Mouse (Mus musculus): ENCODE data around the gene Zfp618.

Gene Zfp618

DNA sequence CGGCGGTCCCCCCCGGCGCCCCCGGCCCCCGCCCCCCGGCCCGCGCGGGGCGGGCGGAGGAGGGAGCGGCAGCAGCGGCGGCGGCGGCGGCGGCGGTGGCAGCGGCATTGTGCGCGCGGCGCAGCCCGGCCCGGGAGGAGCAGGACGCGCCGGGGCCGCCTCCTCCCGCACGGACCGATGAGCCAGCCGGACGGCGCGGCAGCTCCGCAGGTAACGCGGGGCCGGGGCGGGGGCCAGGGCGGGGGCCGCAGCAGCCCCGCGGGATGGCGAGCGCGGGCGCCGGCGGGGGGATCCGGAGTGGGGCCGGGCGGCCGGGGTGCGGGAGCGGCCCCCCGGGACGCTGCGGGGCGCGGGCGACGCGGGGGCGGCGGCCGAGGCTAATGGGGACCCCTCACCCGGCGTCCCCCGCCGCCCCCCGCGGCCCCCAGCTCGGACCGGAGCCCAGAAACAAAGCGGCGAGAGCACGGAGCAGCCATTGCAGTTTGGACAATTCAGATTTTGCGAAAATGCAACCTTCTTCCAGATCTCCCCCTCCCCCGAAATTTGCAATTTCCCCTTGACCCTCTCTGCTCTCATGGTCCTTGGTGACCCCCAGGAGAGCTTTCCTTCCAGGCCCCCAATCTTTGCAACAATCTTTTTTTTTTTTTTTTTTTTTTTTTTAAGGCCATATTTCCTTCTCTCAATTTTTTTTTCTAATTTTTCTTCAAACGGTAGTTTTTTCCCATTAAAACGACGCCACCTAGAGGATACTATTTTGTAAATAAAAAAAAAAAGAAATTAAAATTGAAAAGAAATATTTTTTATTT, at the start of gene Zfp618:
Zfp618 (plus strand) TSS at position 77 of the 806 bp plus-strand sequence.
- peak; percentile 45; the same call in 1 of the 2 replicates for ATAC-seq (ENCODE audit: low TSS enrichment)

DNA sequence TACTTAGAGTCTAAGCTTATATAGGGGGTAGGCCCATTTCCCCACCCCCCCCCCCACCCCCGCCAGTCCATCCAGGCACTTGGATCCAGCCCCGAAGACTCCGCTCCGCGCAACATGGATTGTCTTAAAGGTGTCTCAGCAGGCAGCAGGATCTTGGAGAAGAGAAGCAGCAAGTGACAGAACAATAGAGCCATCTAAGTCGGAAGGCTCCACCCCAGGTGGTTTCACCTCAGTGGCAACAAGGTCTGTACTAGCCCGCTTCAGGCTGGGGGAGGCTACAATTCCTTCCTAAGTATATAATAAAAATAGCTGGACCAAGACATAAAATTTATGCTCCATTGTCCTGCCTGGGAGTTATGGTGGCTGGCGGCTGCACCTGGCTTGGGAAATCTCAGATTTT, 48.3 kb upstream of the Zfp618 start:
- ATAC-seq (ENCODE audit: low TSS enrichment): no peak

DNA sequence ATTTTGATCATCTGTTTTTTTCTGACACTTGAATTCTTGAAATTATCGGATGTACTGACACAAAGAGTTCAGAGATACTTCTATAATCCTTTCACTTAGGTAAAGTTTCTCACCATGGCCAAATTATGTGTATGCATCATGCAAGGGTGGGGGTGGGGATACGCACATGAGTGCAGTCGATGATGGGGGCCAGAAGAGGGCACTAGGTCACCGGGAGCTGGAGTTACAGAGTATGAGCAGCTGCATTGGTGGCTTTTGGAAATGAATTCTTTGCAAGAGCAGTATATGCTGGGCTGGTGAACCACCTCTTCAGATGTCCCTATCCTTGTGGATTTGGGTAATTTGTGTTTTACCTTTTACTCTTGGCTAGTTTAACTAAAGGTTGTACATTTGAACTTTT, 31.6 kb upstream of the Zfp618 start:
- no peak for ATAC-seq (ENCODE audit: low TSS enrichment)

DNA sequence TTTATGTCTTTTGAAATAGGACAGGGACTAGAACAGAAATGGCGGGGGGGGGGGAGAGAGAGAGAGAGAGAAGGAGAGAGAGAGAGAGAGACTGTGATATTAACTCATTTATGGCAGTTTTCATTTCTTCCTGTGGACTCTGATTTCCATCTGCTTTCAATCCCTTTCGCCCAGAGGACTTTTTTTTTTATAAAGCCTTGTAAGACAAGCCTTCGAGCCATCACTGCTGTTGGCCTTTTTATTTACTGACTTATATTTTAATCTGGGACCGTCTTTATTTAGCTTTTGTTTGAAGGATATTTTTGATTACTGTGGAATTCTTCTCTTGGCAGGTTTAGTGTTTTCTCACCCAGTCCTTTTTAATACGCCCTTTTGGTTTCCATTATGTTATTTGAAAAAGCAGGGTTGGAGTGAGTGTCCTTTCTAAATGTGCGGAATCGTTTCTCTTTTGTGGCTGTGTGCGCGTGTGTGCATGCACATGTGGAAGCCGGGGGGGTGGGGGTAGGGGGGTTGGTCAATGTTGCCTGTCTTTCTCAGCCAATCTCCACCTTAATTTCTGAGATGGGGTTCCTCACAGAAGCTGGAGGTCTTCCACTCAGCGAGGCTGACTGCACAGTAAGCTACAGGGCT, 29.7 kb upstream of the Zfp618 start:
- no peak for ATAC-seq (ENCODE audit: low TSS enrichment)

DNA sequence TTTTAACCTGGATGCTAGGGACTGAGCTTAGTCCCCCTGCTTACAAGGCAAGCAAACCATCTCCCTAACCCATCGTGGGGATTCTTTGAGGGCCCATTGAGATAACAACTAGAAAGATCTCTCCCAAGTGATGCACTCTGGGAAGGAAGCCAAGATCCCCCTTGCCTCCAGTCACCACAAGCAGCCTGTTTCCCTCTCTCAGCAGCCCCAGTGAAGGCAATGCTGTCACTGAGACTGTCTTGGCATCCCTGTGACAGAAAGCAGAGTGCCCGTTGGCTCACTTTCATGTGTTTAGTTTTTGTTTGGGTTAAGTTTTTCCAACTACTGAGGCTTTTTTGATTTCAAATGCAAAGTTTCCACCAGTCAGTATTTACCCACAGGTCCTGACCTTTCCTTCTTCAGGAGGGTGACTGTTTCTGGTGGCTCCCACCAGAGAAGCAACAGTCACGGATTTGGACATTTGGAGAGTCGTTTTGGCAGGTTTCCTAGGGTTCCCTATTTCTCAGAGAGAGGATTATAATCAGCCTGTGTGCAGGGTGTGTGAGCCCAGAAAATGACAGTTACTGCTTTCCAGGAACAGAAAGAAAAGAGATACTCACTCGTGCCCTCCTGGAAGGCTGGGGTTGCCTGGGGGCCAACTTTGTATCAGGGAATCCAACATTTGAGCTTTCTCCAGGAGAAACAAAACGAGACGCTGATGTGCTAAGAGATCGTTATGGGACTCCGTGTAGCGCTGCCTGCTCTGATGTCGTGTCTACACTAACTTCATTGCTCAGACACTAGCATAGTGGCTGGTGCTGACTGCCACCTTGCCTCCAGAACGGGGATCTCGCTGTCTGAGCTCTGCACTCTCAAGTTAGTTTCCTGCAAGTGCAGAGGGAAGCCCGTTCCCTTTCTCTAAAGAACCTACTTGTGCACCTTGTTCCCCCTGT, 23.1 kb upstream of the Zfp618 start:
- peak; percentile 86 for ATAC-seq (ENCODE audit: low TSS enrichment)

DNA sequence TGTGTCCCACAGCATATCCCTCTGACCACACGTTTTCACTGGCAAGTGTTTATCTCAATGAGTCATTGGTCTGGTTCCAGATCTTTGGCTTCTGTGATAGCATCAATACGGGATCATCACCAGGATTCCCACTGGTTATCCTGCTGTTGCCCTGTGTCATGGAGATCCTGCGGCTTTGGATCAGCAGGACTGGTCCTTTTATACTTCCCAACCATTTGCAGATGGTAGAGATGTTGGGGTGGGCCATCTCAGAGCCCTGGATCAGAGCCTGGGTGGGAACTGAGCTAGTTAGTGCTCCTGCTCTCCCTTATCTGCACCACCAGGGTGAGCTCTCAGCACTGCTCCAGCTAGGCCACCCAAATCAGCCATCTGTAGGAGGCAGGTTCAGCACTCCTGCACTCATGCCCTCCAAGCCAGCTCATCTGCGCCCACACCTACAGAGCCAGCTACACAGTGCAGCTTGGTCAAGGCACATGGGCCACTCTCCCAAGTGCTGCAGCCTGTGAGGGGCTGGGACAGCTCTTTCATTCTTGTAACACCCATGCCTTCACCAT, 21.0 kb upstream of the Zfp618 start:
- ATAC-seq (ENCODE audit: low TSS enrichment): peak; percentile 80

DNA sequence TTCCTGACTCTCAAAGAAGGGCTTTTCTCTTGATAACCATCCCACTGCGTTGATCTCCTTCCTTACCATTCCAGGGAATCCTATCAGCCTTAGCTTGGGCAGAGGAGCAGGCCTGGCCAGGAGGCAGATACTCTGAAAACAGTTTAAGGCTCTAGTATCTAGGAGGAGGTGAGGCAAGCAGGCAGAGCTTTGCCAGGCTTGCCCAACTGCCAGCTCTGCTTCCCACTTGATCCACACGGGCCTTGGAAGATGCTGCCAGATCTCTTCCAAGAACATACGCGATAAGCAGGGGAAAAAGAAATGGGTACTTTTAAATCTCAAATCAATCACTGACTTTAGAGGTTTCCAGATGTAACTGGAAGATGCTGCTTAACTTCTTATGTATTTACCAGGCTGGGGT, 1.6 kb upstream of the Zfp618 start:
- peak; percentile 98 for ATAC-seq (ENCODE audit: low TSS enrichment)

DNA sequence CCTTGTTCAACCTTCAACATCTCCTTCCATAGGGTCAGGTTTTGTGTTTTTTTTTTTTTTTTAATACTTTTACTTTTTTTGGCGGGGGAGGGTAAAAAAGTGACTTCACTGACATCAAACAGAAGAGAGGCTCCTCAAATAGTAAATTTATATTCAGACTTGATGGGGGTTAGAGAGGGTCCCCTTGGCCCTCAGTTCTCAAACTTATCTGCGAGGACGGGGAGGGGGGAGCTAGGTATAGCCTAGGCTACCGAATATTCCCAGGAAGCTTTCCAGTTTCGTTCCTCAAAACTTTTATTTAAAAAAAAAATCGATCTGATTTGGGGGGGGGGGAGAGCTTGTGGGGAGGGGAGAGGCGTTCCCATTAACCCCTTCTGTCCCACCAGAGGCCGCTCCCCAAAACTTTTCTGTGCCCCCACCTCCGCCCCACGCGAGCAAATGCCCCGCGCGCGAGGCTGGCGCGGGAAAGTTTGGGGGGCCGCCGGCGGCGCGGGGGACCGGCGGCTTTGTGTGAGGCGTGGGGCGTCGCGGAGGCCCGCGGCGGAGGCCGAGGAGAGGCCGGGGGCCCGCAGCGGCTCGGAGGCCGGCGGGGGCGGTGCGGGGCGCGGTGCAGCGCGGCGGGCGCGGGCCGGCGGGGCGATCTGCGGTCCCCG, 403 bp upstream of the Zfp618 start:
- no peak for ATAC-seq (ENCODE audit: low TSS enrichment)

DNA sequence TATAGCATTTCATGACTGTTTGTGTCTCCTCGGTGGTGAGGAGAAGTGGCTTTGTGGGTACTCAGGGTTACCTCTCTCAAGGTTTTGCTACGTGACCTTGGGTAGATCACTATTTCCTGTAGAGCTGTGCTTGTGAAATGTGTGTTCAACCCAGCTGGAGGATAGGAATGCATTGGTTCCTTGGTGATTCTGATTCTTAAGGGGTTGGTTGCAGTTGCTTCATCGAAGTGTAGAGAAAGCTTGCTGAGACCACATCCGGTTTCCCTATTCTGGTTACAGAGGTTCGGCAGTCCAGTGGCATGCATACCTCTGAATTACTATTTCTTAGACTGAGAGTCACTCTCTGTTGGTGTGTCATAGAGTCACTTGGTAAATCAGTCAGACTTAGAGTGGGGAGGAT, 4.2 kb downstream of the Zfp618 start:
- no peak for ATAC-seq (ENCODE audit: low TSS enrichment)

DNA sequence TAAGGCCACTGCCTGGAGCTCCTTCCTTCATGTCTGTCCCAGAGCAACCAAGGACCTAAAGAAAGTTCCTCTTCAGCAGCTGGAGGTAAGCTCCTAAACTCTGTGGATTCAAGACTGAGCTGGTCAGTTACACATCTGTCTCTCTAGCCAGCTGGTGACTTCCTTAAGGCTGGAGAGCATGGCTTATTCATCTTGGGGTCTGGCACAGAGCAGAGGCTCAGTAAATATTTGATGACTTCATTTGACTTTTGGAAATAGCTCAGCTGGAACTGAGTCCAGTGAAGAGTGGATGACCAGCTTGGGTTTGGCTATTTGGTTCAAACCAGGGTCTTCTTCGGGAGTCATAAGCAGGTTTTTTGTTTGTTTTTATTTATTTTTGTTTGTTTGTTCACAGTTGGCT, 6.6 kb downstream of the Zfp618 start:
- ATAC-seq (ENCODE audit: low TSS enrichment): no peak

DNA sequence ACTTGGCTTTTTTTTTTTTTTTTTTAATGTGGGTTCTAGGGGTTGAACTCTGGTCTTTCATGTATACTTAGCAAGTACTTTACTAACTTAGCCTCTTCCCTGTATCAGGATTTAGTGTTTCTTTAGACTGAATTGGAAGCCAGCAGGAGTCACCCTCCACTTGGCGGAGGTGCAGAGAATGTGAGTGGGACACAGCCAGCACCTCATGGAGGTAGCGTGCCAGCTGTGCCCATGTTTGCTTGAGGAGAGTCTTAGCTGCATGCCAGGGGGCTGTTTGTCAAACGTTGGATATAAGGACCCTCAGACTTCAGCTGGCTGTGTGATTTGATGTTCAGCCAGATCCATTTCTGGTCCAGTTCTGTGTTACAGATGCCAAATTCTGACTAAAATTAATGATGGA, 7.7 kb downstream of the Zfp618 start:
- no peak for ATAC-seq (ENCODE audit: low TSS enrichment)

DNA sequence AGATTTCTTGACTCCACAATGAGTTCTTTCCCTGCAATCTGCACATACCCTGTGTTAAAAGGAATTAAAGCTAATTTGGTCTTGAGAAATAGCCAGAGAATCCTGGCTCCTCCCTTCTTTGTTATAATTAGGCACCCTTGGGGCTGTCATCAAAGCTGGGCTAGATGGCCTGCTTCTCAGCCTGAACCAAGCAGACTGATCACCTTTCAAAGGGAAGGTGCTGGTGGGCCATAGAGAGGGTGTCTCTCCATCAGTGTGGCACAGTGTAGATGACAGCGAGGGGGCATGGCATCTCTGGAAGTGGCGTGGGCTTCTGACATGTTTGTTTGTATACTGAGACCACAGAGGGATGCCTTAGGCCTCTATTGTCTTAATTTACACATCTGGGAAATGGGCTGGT, 9.5 kb downstream of the Zfp618 start:
- no peak for ATAC-seq (ENCODE audit: low TSS enrichment)

DNA sequence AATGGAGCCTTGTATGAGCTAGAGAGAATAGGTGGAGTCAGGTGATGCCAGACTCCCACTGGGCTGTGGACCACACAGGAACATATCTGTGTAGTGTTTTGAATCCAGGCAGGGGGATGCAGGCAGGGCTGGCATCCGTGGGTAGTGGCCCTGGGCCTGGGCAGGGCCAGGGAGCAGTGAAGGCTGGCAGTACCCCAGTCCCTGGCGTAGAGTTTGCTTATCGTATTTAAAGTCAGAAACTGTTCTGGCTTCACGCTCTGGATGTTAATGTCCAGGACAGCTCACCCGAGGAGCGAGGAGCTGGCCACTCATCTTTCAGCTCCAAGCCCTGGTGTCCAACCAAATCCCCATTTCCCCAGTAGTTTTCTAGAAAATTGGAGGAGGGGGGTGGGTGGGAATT, 10.2 kb downstream of the Zfp618 start:
- ATAC-seq (ENCODE audit: low TSS enrichment): no peak

DNA sequence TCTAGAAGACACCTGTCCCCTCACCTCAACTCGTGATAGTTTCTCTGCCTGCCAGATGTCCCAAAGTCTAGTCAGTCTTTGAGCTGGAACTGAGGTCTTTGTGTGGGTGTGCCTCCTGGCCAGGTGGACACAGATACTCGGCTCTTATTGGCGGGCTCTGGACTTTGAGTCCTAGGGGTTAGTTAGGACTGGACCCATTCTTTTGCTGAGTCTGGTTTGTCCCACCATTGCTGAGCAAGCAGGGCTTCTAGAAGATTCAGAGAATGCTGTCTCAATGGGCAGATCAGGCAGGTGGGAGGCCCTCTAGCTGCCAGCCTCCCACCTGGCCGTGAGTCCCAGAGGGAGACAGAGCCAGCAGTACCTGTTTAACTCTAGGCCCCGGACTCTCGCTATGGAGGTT, 12.1 kb downstream of the Zfp618 start:
- no peak for ATAC-seq (ENCODE audit: low TSS enrichment)

DNA sequence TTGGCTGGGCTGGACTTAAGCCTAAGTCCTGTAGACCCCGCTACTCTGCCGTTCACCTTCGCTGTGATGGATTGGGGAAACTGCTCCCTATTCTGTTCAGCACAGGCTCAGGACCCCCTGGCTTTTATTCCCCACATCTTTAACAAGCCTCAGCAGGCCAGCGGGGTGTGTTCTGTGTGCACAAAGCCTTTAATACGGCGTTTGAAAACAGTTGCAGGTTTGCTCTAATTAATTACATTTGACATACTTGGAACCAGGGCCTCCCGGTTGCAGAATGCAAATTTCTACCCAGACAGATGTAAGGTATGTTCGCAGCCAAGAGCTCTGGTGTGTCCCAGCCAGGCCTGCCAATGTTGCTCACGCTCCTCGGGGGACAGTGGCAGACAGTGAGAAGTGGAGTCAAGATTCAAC, 13.1 kb downstream of the Zfp618 start:
- ATAC-seq (ENCODE audit: low TSS enrichment): no peak

DNA sequence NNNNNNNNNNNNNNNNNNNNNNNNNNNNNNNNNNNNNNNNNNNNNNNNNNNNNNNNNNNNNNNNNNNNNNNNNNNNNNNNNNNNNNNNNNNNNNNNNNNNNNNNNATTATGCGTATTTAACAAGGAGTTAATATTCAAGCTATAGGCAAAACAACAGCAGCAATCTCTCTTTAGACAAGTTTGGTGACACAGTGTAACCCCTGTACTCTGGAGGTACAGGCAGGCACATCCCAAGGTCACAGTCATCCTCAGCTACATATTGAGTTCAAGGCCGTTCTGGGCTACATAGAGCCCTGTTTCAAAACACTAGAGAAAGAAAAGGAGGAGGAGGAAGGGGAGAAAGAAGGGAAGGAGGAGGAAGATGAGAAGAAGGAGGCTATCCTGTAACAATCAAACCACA, 16.2 kb downstream of the Zfp618 start:
- ATAC-seq (ENCODE audit: low TSS enrichment): no peak

DNA sequence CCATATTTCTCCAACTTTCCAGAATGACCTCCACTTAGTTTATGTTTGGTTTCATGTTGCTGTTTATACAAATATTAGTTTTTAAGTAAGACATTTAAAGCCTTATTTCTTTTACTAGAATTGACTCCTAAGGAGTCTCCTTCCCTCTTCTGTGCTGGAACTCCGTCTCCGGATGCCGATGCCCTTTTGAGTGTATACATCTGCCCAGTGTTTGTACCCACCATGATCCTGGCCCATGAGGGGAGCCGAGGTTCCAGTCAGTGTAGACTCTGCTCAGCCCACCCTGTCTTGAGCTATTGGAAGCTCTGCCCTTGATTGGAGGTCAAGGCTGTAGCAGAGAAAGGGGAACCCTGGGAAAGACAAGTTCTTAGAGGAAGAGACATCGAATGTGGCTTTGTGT, 18.2 kb downstream of the Zfp618 start:
- no peak for ATAC-seq (ENCODE audit: low TSS enrichment)

DNA sequence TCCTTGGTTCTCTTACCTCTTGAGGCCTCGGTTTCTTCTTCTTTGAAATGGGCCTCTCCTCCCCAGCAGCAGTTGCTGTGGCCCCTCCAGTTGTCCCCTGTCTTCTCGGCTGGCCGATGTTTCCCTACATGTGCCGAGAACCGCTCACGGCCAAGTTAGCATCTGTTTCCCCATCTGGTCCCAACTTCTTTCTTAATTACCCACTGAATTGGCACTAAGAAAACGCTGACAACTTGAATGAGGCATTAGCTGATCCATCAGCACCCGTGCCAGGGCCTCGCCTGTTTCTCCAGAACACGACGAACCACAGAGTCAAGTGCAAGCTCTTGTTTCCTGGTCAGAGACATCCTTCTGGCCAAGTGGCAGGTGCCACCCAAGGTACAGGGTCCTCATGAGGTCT, 26.0 kb downstream of the Zfp618 start:
- ATAC-seq (ENCODE audit: low TSS enrichment): no peak

DNA sequence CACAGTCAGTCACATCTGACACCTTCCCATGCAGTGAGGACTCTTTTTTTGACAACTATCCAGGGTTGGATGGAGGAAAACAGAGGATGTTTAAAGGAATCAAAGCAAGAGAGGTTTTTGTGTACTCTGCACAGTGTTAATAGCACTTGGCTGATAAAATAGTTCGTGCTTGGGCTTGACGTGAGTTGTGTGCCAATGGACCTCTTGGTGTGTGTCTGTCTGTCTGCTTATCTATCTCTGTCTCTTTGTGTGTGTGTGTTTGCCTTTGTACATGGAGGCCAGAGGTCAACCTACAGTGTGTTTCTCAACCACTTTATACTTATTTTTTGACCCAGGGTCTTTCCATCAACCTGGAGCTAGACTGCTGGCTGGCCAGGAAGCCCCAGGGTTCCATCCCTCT, 27.8 kb downstream of the Zfp618 start:
- no peak for ATAC-seq (ENCODE audit: low TSS enrichment)

DNA sequence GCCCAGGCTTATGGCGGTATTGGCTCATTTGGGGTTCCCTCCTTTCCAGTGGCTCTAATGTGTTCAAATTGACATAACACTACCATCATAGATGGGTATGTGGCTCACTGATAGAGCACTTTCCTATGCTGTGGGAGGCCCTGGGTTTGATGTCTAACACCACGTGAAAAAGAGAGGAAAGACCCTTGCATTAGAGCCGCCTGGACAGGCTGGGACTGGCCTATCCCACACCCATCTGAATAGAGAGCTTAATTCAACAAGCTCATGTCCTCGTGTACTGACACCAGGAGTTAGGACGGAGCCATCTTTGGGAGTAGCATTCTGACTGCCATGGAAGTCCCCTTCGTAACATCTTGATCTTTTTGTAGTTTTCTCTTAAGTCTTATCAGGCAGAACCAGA, 32.2 kb downstream of the Zfp618 start:
- no peak for ATAC-seq (ENCODE audit: low TSS enrichment)

DNA sequence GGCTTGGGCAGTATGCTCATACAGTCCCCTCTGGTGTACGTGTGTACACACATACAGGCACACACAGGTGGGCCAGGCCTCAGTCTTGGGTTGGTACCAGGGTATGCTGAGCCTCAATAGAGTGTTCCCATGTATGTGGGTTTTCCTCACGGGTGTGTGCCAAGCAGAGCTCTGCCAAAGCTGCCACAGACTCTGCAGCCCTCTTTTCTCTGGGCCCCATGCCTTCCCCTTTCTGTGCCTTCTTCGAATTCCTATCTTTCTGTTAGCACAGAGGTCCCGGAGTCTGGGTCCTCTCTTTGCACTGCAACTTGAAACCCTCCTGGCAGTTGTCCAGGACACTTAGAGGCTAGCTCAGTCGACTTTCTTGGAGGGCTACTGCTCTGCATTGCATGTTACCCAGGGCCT, 33.1 kb downstream of the Zfp618 start:
- 0 out of 2 replicates have a peak, but pooled peaks have one; percentile 55 for ATAC-seq (ENCODE audit: low TSS enrichment)

DNA sequence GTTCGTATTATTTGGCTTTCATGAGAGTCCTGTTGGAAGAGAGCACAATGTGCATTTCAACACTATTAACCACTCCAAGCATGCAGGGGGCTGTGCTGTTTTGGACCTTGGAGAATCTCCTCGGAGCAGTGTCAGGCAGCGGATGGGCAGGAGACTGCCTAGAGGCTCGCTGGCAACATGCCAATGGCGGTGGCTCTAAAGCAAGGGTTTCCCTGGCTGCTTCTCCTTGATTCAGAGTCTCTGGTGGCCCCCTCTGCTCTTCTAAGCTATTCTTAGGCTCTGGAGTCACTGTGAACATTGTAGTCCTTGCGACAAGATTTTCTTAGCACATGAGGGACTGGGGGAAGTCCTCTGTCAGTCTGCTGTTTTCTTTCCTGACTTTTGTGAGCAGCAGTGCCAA, 33.5 kb downstream of the Zfp618 start:
- ATAC-seq (ENCODE audit: low TSS enrichment): no peak

Data from frontal cortex, adult (tissue).